Mouse (Mus musculus) midbrain, postnatal 0 days (tissue): Measurements from ENCODE around the gene Kif1bp. TPM values are rescaled to one million over a fixed set of nuclear protein-coding genes. Genes with fewer than 3 reads are reported as not detected.

ENCODE experiments used
- ATAC-seq: fragments of 200-750 bp; cut with Nextera tagmentation; 2 replicates; pipeline ENCODE4 v1.8.0; 2017; ENCODE audit warnings: moderate number of reproducible peaks, mild to moderate bottlenecking, moderate TSS enrichment, moderate library complexity; ENCODE audit not compliant: low FRiP score
- DNase-seq: peaks from one replicate; pipeline ENCODE4 v3.0.0-alpha.2; 2015; ENCODE audit warnings: low spot score
- H3K27ac ChIP-seq: fragments of 300-500 bp; sonication (generic); 2 replicates; pipeline ENCODE4 v1.5.1; 2014; ENCODE audit warnings: low read depth, mild to moderate bottlenecking, low read length, mixed read lengths
- H3K27me3 ChIP-seq: fragments of 300-500 bp; sonication (generic); 2 replicates; pipeline ENCODE4 v1.6.1; 2014; ENCODE audit warnings: low read length, control low read depth, mixed read lengths; ENCODE audit not compliant: insufficient read depth
- H3K36me3 ChIP-seq: fragments of 300-500 bp; sonication (generic); 2 replicates; pipeline ENCODE4 v1.6.1; 2014; ENCODE audit warnings: low read length, control low read depth, mixed read lengths; ENCODE audit not compliant: insufficient read depth
- H3K4me1 ChIP-seq: fragments of 300-500 bp; sonication (generic); 2 replicates; pipeline ENCODE4 v1.6.1; 2014; ENCODE audit warnings: mild to moderate bottlenecking, control low read depth, antibody characterized with exemption, low read length, mixed read lengths; ENCODE audit not compliant: insufficient read depth
- H3K4me2 ChIP-seq: fragments of 300-500 bp; sonication (generic); 2 replicates; pipeline ENCODE4 v1.6.1; 2014; ENCODE audit warnings: low read depth, mild to moderate bottlenecking, low read length, mixed read lengths; ENCODE audit not compliant: poor library complexity, severe bottlenecking
- H3K4me3 ChIP-seq: fragments of 300-500 bp; sonication (generic); 2 replicates; pipeline ENCODE4 v1.5.1; 2014; ENCODE audit warnings: low read depth, mild to moderate bottlenecking, low read length, moderate library complexity
- H3K9ac ChIP-seq: fragments of 300-500 bp; sonication (generic); replicated peaks from 2 replicates; pipeline ENCODE4 v1.6.1; 2014; ENCODE audit warnings: mild to moderate bottlenecking, low read length, moderate library complexity, mixed read lengths; ENCODE audit not compliant: poor library complexity, severe bottlenecking
- H3K9me3 ChIP-seq: fragments of 300-500 bp; sonication (generic); 2 replicates; pipeline ENCODE4 v1.6.1; 2016; ENCODE audit warnings: low read length, control low read depth
- CTCF ChIP-seq: IDR thresholded peaks from 2 replicates; pipeline ENCODE4 v1.5.1; 2016; ENCODE audit warnings: antibody characterized with exemption, mild to moderate bottlenecking
- WGBS: fragments of 180-500 bp; shearing (Covaris S2); extraction: QIAGEN DNeasy Blood & Tissue Kit; methylation state at CpG from one replicate; pipeline ENCODE4 v1.1.7; 2014; 5-methylcytosine and 5-hydroxymethylcytosine counted together
- polyA plus RNA-seq: library from polyadenylated mRNA; unstranded; fragments of >200 nt; fragmentation: Nextera tagmentation; extraction: Ambion mirVana; gene quantifications from 2 replicates; pipeline ENCODE4 v1.2.1, GENCODE M21; 2015
- total RNA-seq: library from RNA; depleted of rRNA; stranded (reverse); fragments of >200 nt; gene quantifications from 2 replicates; pipeline ENCODE4 v1.2.3, GENCODE M21; 2014

The Kif1bp gene
- total and polyA plus RNA-seq, 2 experiments from 2014 or later = 70.5 to 73.4 TPM

GRCm38 (mm10) chr10:62506019-62506556 is 72.2 kb downstream of the Kif1bp start:
- no peaks in the 10 kb centered on the region for H3K36me3 ChIP-seq
- no peak overlapping the region for H3K4me2 ChIP-seq
- H3K27me3 ChIP-seq = no peaks in the 10 kb centered on the region
- TF ChIP-seq CTCF = no peak
- ATAC-seq (no peak), DNase-seq (no peak)
- H3K9me3 ChIP-seq = no peaks in the 10 kb centered on the region
- no peak overlapping the region for H3K9ac ChIP-seq
- WGBS = 89% methylated on average over 17 of the region's 17 CpGs
- H3K27ac ChIP-seq = no peak overlapping the region
- no peaks in the 10 kb centered on the region for H3K4me1 ChIP-seq
- H3K4me3 ChIP-seq = no peak overlapping the region

- Histone ChIP-seq H3K36me3 (no peaks in the 10 kb centered on the region), H3K9ac (no peak overlapping the region), H3K27ac (no peak overlapping the region), H3K27me3 (no peaks in the 10 kb centered on the region), H3K9me3 (no peaks in the 10 kb centered on the region), H3K4me3 (no peak overlapping the region), H3K4me1 (no peaks in the 10 kb centered on the region), H3K4me2 (no peak overlapping the region)
- WGBS = 76% methylated on average over 9 of the region's 9 CpGs
- no peak for TF ChIP-seq CTCF
- DNase-seq = no peak
- no peak for ATAC-seq
Observed at GRCm38 (mm10) chr10:62505224-62505983, 72.9 kb downstream of the Kif1bp start.

- Histone ChIP-seq H3K27me3 (no peaks in the 10 kb centered on the region), H3K4me1 (no peaks in the 10 kb centered on the region), H3K27ac (no peak overlapping the region), H3K4me3 (no peak overlapping the region), H3K9me3 (no peaks in the 10 kb centered on the region), H3K9ac (no peak overlapping the region), H3K4me2 (no peak overlapping the region), H3K36me3 (no peaks in the 10 kb centered on the region)
- no peak for TF ChIP-seq CTCF
- DNase-seq (no peak), ATAC-seq (no peak)
- 65% methylated on average over 12 of the region's 12 CpGs for WGBS
Observed at GRCm38 (mm10) chr10:62503836-62504628, 74.2 kb downstream of the Kif1bp start.

- WGBS = 84% methylated on average over 4 of the region's 4 CpGs
- Histone ChIP-seq H3K9me3 (no peaks in the 10 kb centered on the region), H3K4me3 (no peak overlapping the region), H3K27ac (no peak overlapping the region), H3K27me3 (no peaks in the 10 kb centered on the region), H3K4me2 (no peak overlapping the region), H3K9ac (no peak overlapping the region), H3K4me1 (no peaks in the 10 kb centered on the region), H3K36me3 (no peaks in the 10 kb centered on the region)
- no peak for TF ChIP-seq CTCF
- DNase-seq (no peak), ATAC-seq (no peak)
Observed at GRCm38 (mm10) chr10:62503353-62503752, 74.9 kb downstream of the Kif1bp start.

GRCm38 (mm10) chr10:62501951-62502350 is 76.3 kb downstream of the Kif1bp start:
- no peaks in the 10 kb centered on the region for H3K36me3 ChIP-seq
- no peak overlapping the region for H3K4me2 ChIP-seq
- H3K9ac ChIP-seq = no peak overlapping the region
- ATAC-seq (no peak), DNase-seq (no peak)
- no peaks in the 10 kb centered on the region for H3K4me1 ChIP-seq
- no peak for TF ChIP-seq CTCF
- H3K27ac ChIP-seq = no peak overlapping the region
- 86% methylated on average over 7 of the region's 7 CpGs for WGBS
- H3K9me3 ChIP-seq = no peaks in the 10 kb centered on the region
- no peaks in the 10 kb centered on the region for H3K27me3 ChIP-seq
- no peak overlapping the region for H3K4me3 ChIP-seq
